Mouse (Mus musculus): ENCODE measurements at regions not wholly inside any gene's neighbourhood (a gene's known extent, or its start where the extent isn't known, plus 50 kb on each side); places are given as distances from the start of the nearest gene placed in this dataset.

- H3K4me2 ChIP-seq (replicated peaks; ENCODE audit: low read depth, low read length): 0 out of 2 replicates have a peak overlapping the region, but pooled peaks have one; percentile 5
- WGBS: 25% methylated on average over 15 of the region's 15 CpGs
These were observed 394.5 kb upstream of the Gm10131 start for GRCm38 (mm10) chr8:34505829-34506555.

GRCm38 (mm10) chr8:34505102-34505501 lies 393.6 kb upstream of the Gm10131 start:
- Histone ChIP-seq H3K4me1 (ENCODE audit: control insufficient read depth, insufficient read depth, low read length) (no peaks in the 10 kb centered on the region; the same call in 1 of the 2 replicates), H3K9me3 (ENCODE audit: control insufficient read depth, low read length) (0 out of 2 replicates have a peak, but pooled peaks cover 3% of the 10 kb centered on the region), H3K9ac (ENCODE audit: low read depth, low read length) (no peak overlapping the region), H3K36me3 (ENCODE audit: control insufficient read depth, insufficient read depth, low read length) (no peaks in the 10 kb centered on the region), H3K27me3 (ENCODE audit: control insufficient read depth, insufficient read depth, low read length) (no peaks in the 10 kb centered on the region), H3K27ac (ENCODE audit: low read depth, low read length) (no peak overlapping the region), H3K4me3 (ENCODE audit: low read length) (no peak overlapping the region), H3K4me2 (replicated peaks; ENCODE audit: low read depth, low read length) (no peak overlapping the region)
- no peak for ATAC-seq (ENCODE audit: low FRiP score, low TSS enrichment)
- 77% methylated on average over 7 of the region's 7 CpGs for WGBS

More at GRCm38 (mm10) chr8:34505829-34506555, 394.5 kb upstream of the Gm10131 start:
- 0 out of 2 replicates have a peak, but pooled peaks cover 3% of the 10 kb centered on the region for H3K9me3 ChIP-seq (ENCODE audit: control insufficient read depth, low read length)
- no peaks in the 10 kb centered on the region; the same call in 1 of the 2 replicates for H3K4me1 ChIP-seq (ENCODE audit: control insufficient read depth, insufficient read depth, low read length)
- H3K27me3 ChIP-seq (ENCODE audit: control insufficient read depth, insufficient read depth, low read length): no peaks in the 10 kb centered on the region
- peak; percentile 73; the same call in 1 of the 2 replicates for ATAC-seq (ENCODE audit: low FRiP score, low TSS enrichment)
- no peak overlapping the region for H3K27ac ChIP-seq (ENCODE audit: low read depth, low read length)
- H3K9ac ChIP-seq (ENCODE audit: low read depth, low read length): no peak overlapping the region
- H3K36me3 ChIP-seq (ENCODE audit: control insufficient read depth, insufficient read depth, low read length): no peaks in the 10 kb centered on the region
- no peak overlapping the region for H3K4me3 ChIP-seq (ENCODE audit: low read length)

- Histone ChIP-seq H3K4me3 (ENCODE audit: low read length) (no peak overlapping the region), H3K27ac (ENCODE audit: low read depth, low read length) (no peak overlapping the region), H3K4me2 (replicated peaks; ENCODE audit: low read depth, low read length) (no peak overlapping the region), H3K9me3 (ENCODE audit: control insufficient read depth, low read length) (no peaks in the 10 kb centered on the region), H3K4me1 (ENCODE audit: control insufficient read depth, insufficient read depth, low read length) (no peaks in the 10 kb centered on the region; the same call in 1 of the 2 replicates), H3K9ac (ENCODE audit: low read depth, low read length) (no peak overlapping the region), H3K27me3 (ENCODE audit: control insufficient read depth, insufficient read depth, low read length) (no peaks in the 10 kb centered on the region), H3K36me3 (ENCODE audit: control insufficient read depth, insufficient read depth, low read length) (no peaks in the 10 kb centered on the region)
- no peak for ATAC-seq (ENCODE audit: low FRiP score, low TSS enrichment)
- WGBS: 67% methylated on average over 1 of the region's 1 CpGs
These were observed 391.1 kb upstream of the Gm10131 start for GRCm38 (mm10) chr8:34502606-34503162.

- Histone ChIP-seq H3K4me1 (ENCODE audit: control insufficient read depth, insufficient read depth, low read length) (no peaks in the 10 kb centered on the region), H3K9ac (ENCODE audit: low read depth, low read length) (no peak overlapping the region), H3K4me3 (ENCODE audit: low read length) (no peak overlapping the region), H3K4me2 (replicated peaks; ENCODE audit: low read depth, low read length) (no peak overlapping the region), H3K27ac (ENCODE audit: low read depth, low read length) (no peak overlapping the region), H3K27me3 (ENCODE audit: control insufficient read depth, insufficient read depth, low read length) (no peaks in the 10 kb centered on the region), H3K36me3 (ENCODE audit: control insufficient read depth, insufficient read depth, low read length) (no peaks in the 10 kb centered on the region), H3K9me3 (ENCODE audit: control insufficient read depth, low read length) (no peaks in the 10 kb centered on the region)
- no peak for ATAC-seq (ENCODE audit: low FRiP score, low TSS enrichment)
- WGBS: 68% methylated on average over 3 of the region's 3 CpGs
These were observed 387.7 kb upstream of the Gm10131 start for GRCm38 (mm10) chr8:34499196-34499595.

- ATAC-seq (ENCODE audit: low FRiP score, low TSS enrichment): no peak
These were observed 385.2 kb upstream of the Gm10131 start for GRCm38 (mm10) chr8:34496751-34497150.

GRCm38 (mm10) chr8:34495974-34496373 lies 384.4 kb upstream of the Gm10131 start:
- Histone ChIP-seq H3K27me3 (ENCODE audit: control insufficient read depth, insufficient read depth, low read length) (no peaks in the 10 kb centered on the region), H3K4me2 (replicated peaks; ENCODE audit: low read depth, low read length) (no peak overlapping the region), H3K4me3 (ENCODE audit: low read length) (no peak overlapping the region), H3K9me3 (ENCODE audit: control insufficient read depth, low read length) (no peaks in the 10 kb centered on the region), H3K36me3 (ENCODE audit: control insufficient read depth, insufficient read depth, low read length) (no peaks in the 10 kb centered on the region), H3K27ac (ENCODE audit: low read depth, low read length) (no peak overlapping the region), H3K4me1 (ENCODE audit: control insufficient read depth, insufficient read depth, low read length) (no peaks in the 10 kb centered on the region), H3K9ac (ENCODE audit: low read depth, low read length) (no peak overlapping the region)
- WGBS: 89% methylated on average over 4 of the region's 4 CpGs
- no peak for ATAC-seq (ENCODE audit: low FRiP score, low TSS enrichment)

More at GRCm38 (mm10) chr8:34496751-34497150, 385.2 kb upstream of the Gm10131 start:
- Histone ChIP-seq H3K4me1 (ENCODE audit: control insufficient read depth, insufficient read depth, low read length) (no peaks in the 10 kb centered on the region), H3K27ac (ENCODE audit: low read depth, low read length) (no peak overlapping the region), H3K27me3 (ENCODE audit: control insufficient read depth, insufficient read depth, low read length) (no peaks in the 10 kb centered on the region), H3K4me2 (replicated peaks; ENCODE audit: low read depth, low read length) (no peak overlapping the region), H3K9ac (ENCODE audit: low read depth, low read length) (no peak overlapping the region), H3K36me3 (ENCODE audit: control insufficient read depth, insufficient read depth, low read length) (no peaks in the 10 kb centered on the region), H3K9me3 (ENCODE audit: control insufficient read depth, low read length) (no peaks in the 10 kb centered on the region), H3K4me3 (ENCODE audit: low read length) (no peak overlapping the region)
- WGBS: 92% methylated on average over 4 of the region's 4 CpGs

GRCm38 (mm10) chr8:34488746-34489400 lies 377.3 kb upstream of the Gm10131 start:
- H3K27ac ChIP-seq (ENCODE audit: low read depth, low read length): no peak overlapping the region
- H3K4me3 ChIP-seq (ENCODE audit: low read length): no peak overlapping the region
- H3K4me2 ChIP-seq (replicated peaks; ENCODE audit: low read depth, low read length): no peak overlapping the region
- no peak overlapping the region for H3K9ac ChIP-seq (ENCODE audit: low read depth, low read length)
- H3K36me3 ChIP-seq (ENCODE audit: control insufficient read depth, insufficient read depth, low read length): no peaks in the 10 kb centered on the region
- ATAC-seq (ENCODE audit: low FRiP score, low TSS enrichment): no peak
- no peaks in the 10 kb centered on the region for H3K9me3 ChIP-seq (ENCODE audit: control insufficient read depth, low read length)
- no peaks in the 10 kb centered on the region for H3K27me3 ChIP-seq (ENCODE audit: control insufficient read depth, insufficient read depth, low read length)
- 70% methylated on average over 7 of the region's 7 CpGs for WGBS
- H3K4me1 ChIP-seq (ENCODE audit: control insufficient read depth, insufficient read depth, low read length): no peaks in the 10 kb centered on the region

- Histone ChIP-seq H3K9ac (ENCODE audit: low read depth, low read length) (no peak overlapping the region), H3K4me2 (replicated peaks; ENCODE audit: low read depth, low read length) (no peak overlapping the region), H3K27ac (ENCODE audit: low read depth, low read length) (no peak overlapping the region), H3K4me1 (ENCODE audit: control insufficient read depth, insufficient read depth, low read length) (no peaks in the 10 kb centered on the region), H3K27me3 (ENCODE audit: control insufficient read depth, insufficient read depth, low read length) (no peaks in the 10 kb centered on the region), H3K9me3 (ENCODE audit: control insufficient read depth, low read length) (no peaks in the 10 kb centered on the region), H3K4me3 (ENCODE audit: low read length) (no peak overlapping the region), H3K36me3 (ENCODE audit: control insufficient read depth, insufficient read depth, low read length) (no peaks in the 10 kb centered on the region)
- 68% methylated on average over 17 of the region's 17 CpGs for WGBS
- ATAC-seq (ENCODE audit: low FRiP score, low TSS enrichment): no peak
These were observed 375.0 kb upstream of the Gm10131 start for GRCm38 (mm10) chr8:34486433-34487096.
